ENCODE assay signal across 9 mouse cellular contexts in genomic region chr9:24695700-24696404, GRCm38 (mm10). TPM values are rescaled to one million over a fixed set of nuclear protein-coding genes. Genes with fewer than 3 reads are reported as not detected.
DNase-seq lines count a peak whose midpoint lies in the region; ATAC-seq lines count a peak whose summit lies in the region.
"Had no signal": no experiment of that assay in that cellular context is flagged by ENCODE, and none has a peak within 500 bp of the region (broad histone marks: within the 10 kb centered on the region; RNA-seq: fewer than 3 reads in every experiment).

Gene Dpy19l2, minus strand, starts transcription at chr9:24696293.

- no peak within 1 kb of the TSS for H3K27ac ChIP-seq in embryonic facial prominence, embryonic 14.5 days (replicated peaks; ENCODE audit: low read depth, low read length)
- H3K27ac ChIP-seq in limb, embryonic 11.5 days (replicated peaks; ENCODE audit: low read depth, low read length), result no peak within 1 kb of the TSS
- no peak within 1 kb of the TSS for H3K27ac ChIP-seq in neural tube, embryonic 13.5 days (replicated peaks)

- peaks cover 7% of the 10 kb centered on the region for H3K4me1 ChIP-seq in megakaryocyte, embryonic 14.5 days
- no peaks in the 10 kb centered on the region; the same call in 1 of the 2 replicates for H3K4me1 ChIP-seq in embryonic facial prominence, embryonic 14.5 days (ENCODE audit: control insufficient read depth, insufficient read depth, low read length)
- H3K4me1 ChIP-seq in limb, embryonic 11.5 days (ENCODE audit: control insufficient read depth, insufficient read depth, low read length), result no peaks in the 10 kb centered on the region
- H3K4me1 ChIP-seq in neural tube, embryonic 13.5 days (replicated peaks), result peaks cover 11% of the 10 kb centered on the region

- WGBS in embryonic facial prominence, embryonic 14.5 days, result 1% methylated on average over 43 of the region's 45 CpGs
- WGBS in limb, embryonic 11.5 days, result under 1% methylated on average over 45 of the region's 45 CpGs
- WGBS in neural tube, embryonic 13.5 days, result under 1% methylated on average over 45 of the region's 45 CpGs

- peak within 1 kb of the TSS; percentile 79 for H3K4me2 ChIP-seq in embryonic facial prominence, embryonic 14.5 days (ENCODE audit: low read depth, low read length)
- peak within 1 kb of the TSS; percentile 93 for H3K4me2 ChIP-seq in limb, embryonic 11.5 days (ENCODE audit: low read depth, severe bottlenecking)
- H3K4me2 ChIP-seq in neural tube, embryonic 13.5 days, result peak within 1 kb of the TSS; percentile 96

- H3K36me3 ChIP-seq in megakaryocyte, embryonic 14.5 days (replicated peaks; ENCODE audit: low read length), result no peaks in the 10 kb centered on the region
- H3K36me3 ChIP-seq in embryonic facial prominence, embryonic 14.5 days (ENCODE audit: control insufficient read depth, insufficient read depth, low read length), result no peaks in the 10 kb centered on the region
- H3K36me3 ChIP-seq in limb, embryonic 11.5 days (ENCODE audit: control insufficient read depth, insufficient read depth, low read length), result no peaks in the 10 kb centered on the region
- H3K36me3 ChIP-seq in neural tube, embryonic 13.5 days, result no peaks in the 10 kb centered on the region

- H3K9ac ChIP-seq in embryonic facial prominence, embryonic 14.5 days (ENCODE audit: low read depth, low read length), result peak within 1 kb of the TSS; percentile 54
- peak within 1 kb of the TSS; percentile 59 for H3K9ac ChIP-seq in limb, embryonic 11.5 days (ENCODE audit: low read length)
- H3K9ac ChIP-seq in neural tube, embryonic 13.5 days, result peak within 1 kb of the TSS; percentile 68

- no peak for ATAC-seq in megakaryocyte, adult 5-6 weeks (ENCODE audit: poor library complexity, severe bottlenecking)
- peak; percentile 71; the same call in 1 of the 2 replicates for ATAC-seq in embryonic facial prominence, embryonic 14.5 days (ENCODE audit: low read depth)
- ATAC-seq in limb, embryonic 11.5 days (ENCODE audit: insufficient number of reproducible peaks, low FRiP score, low TSS enrichment, low read depth), result peak; percentile 89
- peak; percentile 96 for ATAC-seq in neural tube, embryonic 13.5 days (ENCODE audit: low read depth)

- peaks cover 15% of the 10 kb centered on the region; the same call in 1 of the 2 replicates for H3K9me3 ChIP-seq in megakaryocyte, embryonic 14.5 days
- no peaks in the 10 kb centered on the region for H3K9me3 ChIP-seq in embryonic facial prominence, embryonic 14.5 days (ENCODE audit: control insufficient read depth, low read length)
- no peaks in the 10 kb centered on the region for H3K9me3 ChIP-seq in limb, embryonic 11.5 days (ENCODE audit: control insufficient read depth, low read length)
- H3K9me3 ChIP-seq in neural tube, embryonic 13.5 days, result peaks cover 7% of the 10 kb centered on the region; the same call in 1 of the 2 replicates

- peak; percentile 57 for DNase-seq in embryonic facial prominence, embryonic 14.5 days (ENCODE audit: low spot score)
- DNase-seq in heart, postnatal 4 days, result peak; percentile 54
- peak; percentile 80 for DNase-seq in limb, embryonic 11.5 days (ENCODE audit: low spot score)
- no peak for DNase-seq in urinary bladder, adult 18-20 months (ENCODE audit: low spot score in 2 of 2)

- peaks cover 17% of the 10 kb centered on the region for H3K27me3 ChIP-seq in megakaryocyte, embryonic 14.5 days (replicated peaks)
- H3K27me3 ChIP-seq in embryonic facial prominence, embryonic 14.5 days (replicated peaks; ENCODE audit: control insufficient read depth, insufficient read depth, low read length), result peaks cover 25% of the 10 kb centered on the region
- 0 out of 2 replicates have a peak, but pooled peaks cover 3% of the 10 kb centered on the region for H3K27me3 ChIP-seq in limb, embryonic 11.5 days (ENCODE audit: control insufficient read depth, insufficient read depth, low read length)
- H3K27me3 ChIP-seq in neural tube, embryonic 13.5 days, result peaks cover 28% of the 10 kb centered on the region

- peak within 1 kb of the TSS; percentile 85 for H3K4me3 ChIP-seq in megakaryocyte, embryonic 14.5 days (replicated peaks)
- H3K4me3 ChIP-seq in embryonic facial prominence, embryonic 14.5 days (ENCODE audit: low read depth, low read length), result peak within 1 kb of the TSS; percentile 48
- peak within 1 kb of the TSS; percentile 38 for H3K4me3 ChIP-seq in limb, embryonic 11.5 days (ENCODE audit: low read depth, low read length)
- H3K4me3 ChIP-seq in neural tube, embryonic 13.5 days, result peak within 1 kb of the TSS; percentile 51
- H3K4me3 ChIP-seq: erythroblast, embryonic 14.5 days had no signal

RNA-seq across cellular contexts. Expression of gene Dpy19l2, which starts in this region (rescaled TPM):
- polyA plus RNA-seq in megakaryocyte, embryonic 14.5 days (2012; ENCODE audit: insufficient read depth, low replicate concordance), result not detected in 2 replicates
- not detected in 2 replicates for total RNA-seq in megakaryocyte, adult 5-6 weeks (2015)
- total RNA-seq in megakaryocyte, adult 5-6 weeks (2017), result not detected in 2 replicates
- polyA plus RNA-seq in embryonic facial prominence, embryonic 14.5 days (2014; fragmentation: Nextera tagmentation; extraction: Ambion mirVana), result 0.14 and 0.38 TPM in 2 replicates
- under 1 TPM; 0.32 to 0.52 TPM for total RNA-seq in heart, postnatal 4 days (2021)
- polyA plus RNA-seq in limb, embryonic 11.5 days (2014; fragmentation: Nextera tagmentation; extraction: Ambion mirVana), result 0.10 and 0.19 TPM in 2 replicates
- polyA plus RNA-seq in neural tube, embryonic 13.5 days (2015; fragmentation: Nextera tagmentation; extraction: Ambion mirVana), result 0.08 and 0.13 TPM in 2 replicates
- polyA plus RNA-seq: erythroblast, embryonic 14.5 days; spleen, adult 2 months had no signal

Comparison
In these comparisons a context has a peak if more than half of its experiments do, and no peak if none do; other contexts are left out.
1. Peak in DNase-seq, ATAC-seq, H3K4me3 ChIP-seq, H3K9ac ChIP-seq and H3K4me2 ChIP-seq in embryonic facial prominence, embryonic 14.5 days; RNA of the gene not detected or under 1 TPM.
2. Peak in DNase-seq in heart, postnatal 4 days; RNA of the gene not detected or under 1 TPM.
3. Peak in DNase-seq, ATAC-seq, H3K4me3 ChIP-seq, H3K9ac ChIP-seq and H3K4me2 ChIP-seq in limb, embryonic 11.5 days; RNA of the gene not detected or under 1 TPM.
4. Peak in ATAC-seq, H3K4me3 ChIP-seq, H3K9ac ChIP-seq and H3K4me2 ChIP-seq in neural tube, embryonic 13.5 days; RNA of the gene not detected or under 1 TPM.